Mouse (Mus musculus) MN1 (cell line): ENCODE measurements around the gene Ldb1.
A peak's percentile ranks its signal among the peaks of the same experiment; 100 is the strongest.

Experiments used
- DNase-seq: peaks from one replicate; pipeline ENCODE4 v3.0.0-alpha.2; 2016; ENCODE audit warnings: low spot score

The Ldb1 gene

GRCm38 (mm10) chr19:46044271-46044992, 582 bp downstream of the Ldb1 start, which contains the start of gene Pprc1:
Gene Pprc1, plus strand, starts transcription at chr19:46044886.
- peak; percentile 33 for DNase-seq

- no peak for DNase-seq
Observed at GRCm38 (mm10) chr19:46043380-46043779, 1.6 kb downstream of the Ldb1 start.

GRCm38 (mm10) chr19:46042476-46043011, 2.5 kb downstream of the Ldb1 start:
- DNase-seq, result no peak

GRCm38 (mm10) chr19:46041933-46042475, 3.0 kb downstream of the Ldb1 start:
- DNase-seq, result peak; percentile 86

GRCm38 (mm10) chr19:46041299-46041932, 3.6 kb downstream of the Ldb1 start:
- DNase-seq, result peak; percentile 18

GRCm38 (mm10) chr19:46040149-46040902, 4.7 kb downstream of the Ldb1 start:
- DNase-seq, result no peak

- DNase-seq, result peak; percentile 82
Observed at GRCm38 (mm10) chr19:46039478-46039877, 5.5 kb downstream of the Ldb1 start.

DNA sequence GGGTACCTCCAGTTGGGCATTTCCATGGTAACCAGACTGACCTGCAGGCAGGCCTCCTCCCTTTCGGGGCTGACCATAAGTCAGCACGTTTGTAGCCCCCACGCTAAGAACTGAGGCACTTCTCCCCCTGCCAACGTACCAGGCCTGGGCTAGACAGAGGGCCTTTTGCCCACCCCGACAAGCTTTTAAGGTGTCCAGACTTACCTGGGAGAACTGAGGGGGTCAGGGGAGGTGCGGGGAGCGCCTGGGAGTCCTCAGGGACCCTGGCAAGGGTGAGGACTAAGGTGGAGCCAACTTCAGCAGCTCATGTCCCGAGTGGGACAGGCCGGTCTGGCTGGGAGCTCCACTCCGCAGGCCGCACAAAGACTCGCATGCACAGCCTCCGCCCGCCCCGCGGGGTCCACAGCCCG, 6.2 kb downstream of the Ldb1 start:
- DNase-seq, result no peak

DNA sequence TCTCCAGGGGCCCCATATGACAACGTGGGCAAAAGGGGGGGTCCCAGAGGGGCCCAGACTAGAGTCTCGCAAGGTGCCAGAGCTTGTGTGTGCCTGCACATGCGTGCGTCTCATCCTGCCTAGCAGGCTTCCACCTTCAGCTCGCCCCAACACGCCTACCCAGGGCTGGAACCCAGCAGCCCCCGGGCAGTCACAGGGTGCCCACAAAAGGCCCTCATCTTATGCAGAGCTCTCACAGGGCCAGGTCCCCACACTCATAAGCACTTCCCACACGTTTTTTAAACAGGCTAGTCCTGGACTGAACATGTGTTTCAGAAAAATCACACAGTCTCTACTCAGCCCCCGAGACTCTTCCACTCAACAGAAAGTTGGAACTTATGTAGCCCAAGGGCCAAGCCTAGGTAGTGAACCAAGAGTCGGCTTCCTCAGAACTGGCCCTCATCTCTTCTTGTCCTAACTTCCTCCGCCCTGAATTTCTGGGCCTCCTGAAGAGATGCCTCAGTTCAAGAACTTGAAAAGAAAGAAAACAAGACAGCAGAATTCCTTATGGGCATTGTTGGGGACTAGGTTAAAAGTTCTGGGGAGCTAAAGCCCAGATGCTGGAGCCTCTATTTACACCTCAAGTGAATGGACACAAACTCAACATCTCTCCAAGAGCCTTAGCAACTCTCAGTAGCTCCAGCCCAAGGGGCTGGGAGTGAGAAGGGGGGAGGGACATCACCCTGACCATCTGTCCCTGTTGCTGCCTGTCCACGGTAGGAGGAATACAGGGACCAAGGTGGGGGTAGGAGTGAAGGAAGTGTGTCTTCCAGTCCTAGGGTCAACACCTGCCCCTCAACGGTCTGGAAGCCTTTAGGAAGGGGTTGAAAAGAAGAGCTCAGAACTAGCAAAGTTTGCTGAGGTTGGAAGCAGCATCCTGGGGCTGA, 6.8 kb downstream of the Ldb1 start:
- DNase-seq, result no peak

- no peak for DNase-seq
Observed at GRCm38 (mm10) chr19:46037243-46037924, 7.6 kb downstream of the Ldb1 start.

DNA sequence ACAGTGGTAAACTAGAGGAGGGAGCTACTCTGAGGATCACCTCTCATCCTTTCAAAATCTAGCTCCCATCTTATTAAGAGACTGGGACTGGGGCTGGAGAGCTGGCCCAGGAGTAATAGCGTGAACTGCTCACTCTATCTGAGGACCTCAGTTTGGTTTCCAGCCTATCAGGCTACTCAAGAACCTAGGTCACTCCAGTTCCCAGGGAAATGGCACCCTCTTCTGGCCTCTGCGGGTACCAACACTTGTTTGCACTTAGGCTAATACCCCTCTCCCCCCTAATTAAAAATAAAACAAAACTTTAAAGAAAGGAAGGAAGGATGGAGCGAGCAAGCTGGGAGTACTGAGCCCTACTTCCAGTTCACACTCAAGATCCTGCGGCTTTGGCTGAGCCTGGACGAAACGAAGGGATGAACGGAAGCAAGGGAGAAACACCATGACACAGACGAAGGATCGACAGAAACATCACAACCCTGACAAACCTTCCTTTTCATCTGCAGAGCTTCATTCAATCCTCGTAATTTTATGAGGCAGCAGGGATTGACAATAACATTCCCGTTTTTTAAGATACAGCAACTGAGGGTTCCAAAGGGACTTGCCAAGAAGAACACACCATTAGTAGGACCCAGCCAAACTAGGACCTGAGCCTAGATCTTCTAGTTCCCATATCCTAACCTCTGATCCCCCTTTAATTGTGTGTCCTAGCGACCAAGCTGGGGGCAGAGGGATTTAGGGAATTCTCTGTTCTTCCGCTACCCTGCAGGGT, 8.4 kb downstream of the Ldb1 start:
- no peak for DNase-seq

- DNase-seq, result no peak
Observed at GRCm38 (mm10) chr19:46035971-46036370, 9.0 kb downstream of the Ldb1 start.

DNA sequence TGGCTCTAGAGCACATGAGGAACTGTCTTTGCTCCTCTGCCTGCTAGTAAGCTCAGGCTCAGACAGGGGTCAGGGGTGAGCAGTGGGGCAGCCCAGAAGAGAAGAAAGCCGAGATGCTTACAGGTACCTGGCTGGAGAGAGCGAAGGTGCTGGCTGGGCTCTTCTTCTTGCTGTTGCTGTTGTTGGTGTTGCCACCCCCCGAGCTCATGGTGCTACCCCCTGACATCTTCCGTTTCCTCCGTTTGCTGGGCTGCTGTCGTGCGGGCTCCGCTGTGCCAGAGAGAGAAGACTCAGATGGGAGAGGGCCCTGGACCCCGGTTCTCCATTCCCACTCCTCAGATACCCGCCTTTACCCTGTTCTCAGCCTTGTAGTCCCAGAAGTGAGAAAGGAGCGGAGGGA, 11.1 kb downstream of the Ldb1 start:
- no peak for DNase-seq

DNA sequence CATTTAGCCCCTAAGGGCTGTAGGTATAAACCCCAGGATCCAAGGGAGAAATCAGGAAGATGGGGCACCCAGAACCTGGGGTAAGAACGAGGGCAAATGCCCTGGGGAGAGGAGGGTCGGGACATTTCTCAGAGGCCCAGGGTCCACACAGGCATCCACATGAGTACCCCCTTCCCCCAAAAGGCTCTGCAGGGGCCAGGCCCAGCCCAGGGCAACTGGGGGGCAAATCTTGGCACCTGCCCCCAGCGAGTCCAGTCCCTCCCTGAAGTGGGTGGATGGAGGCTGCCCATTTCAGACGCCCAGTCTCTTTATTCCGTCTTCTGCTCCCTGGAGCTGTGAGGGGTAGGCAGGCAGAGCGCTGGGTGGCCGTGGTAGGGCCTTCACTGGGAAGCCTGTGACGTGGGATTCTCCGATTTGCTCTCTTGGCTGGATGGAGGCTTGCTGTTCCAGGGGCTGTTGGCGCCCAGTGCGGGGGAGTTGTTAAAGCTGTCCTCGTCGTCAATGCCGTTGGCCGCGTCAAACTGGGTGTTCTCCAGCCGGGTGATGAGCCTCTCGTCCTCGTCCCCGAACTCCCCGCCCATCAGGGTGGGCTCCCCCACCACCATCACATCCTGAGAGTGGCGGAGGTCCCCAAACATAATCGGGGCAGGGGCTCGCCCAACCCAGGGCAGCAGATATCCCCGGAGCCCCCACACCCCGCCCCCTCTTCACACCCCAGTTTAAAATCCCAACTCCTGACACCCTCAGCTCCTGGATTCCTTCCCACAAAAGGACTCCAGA, 12.1 kb downstream of the Ldb1 start:
- DNase-seq, result no peak

GRCm38 (mm10) chr19:46031689-46032432, 13.2 kb downstream of the Ldb1 start:
- DNase-seq, result no peak

- DNase-seq, result no peak
Observed at GRCm38 (mm10) chr19:46030196-46030983, 14.6 kb downstream of the Ldb1 start.

DNA sequence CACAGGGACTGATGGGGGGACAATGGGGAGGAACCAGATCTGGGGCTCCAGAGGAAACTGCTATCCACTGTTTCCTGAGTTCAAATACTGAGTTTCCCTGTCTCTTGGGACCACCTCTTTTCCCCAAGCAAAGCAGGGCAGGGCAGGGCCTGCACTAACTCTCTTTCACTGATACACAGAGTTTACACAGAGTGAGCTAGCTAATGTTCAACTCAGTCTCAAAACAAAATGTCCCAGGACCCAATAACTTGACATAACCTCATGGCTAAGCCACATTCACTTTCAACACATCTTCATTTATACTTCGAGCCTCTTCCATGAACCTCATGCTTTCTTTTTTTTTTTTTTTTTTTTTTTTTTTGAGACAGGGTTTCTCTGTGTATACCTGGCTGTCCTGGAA, 15.4 kb downstream of the Ldb1 start:
- no peak for DNase-seq
